Mouse (Mus musculus): ENCODE data around the gene Zfp689. TPM values are rescaled to one million over a fixed set of nuclear protein-coding genes. Genes with fewer than 3 reads are reported as not detected.
A peak's percentile ranks its signal among the peaks of the same experiment; 100 is the strongest.
"Not testable (repeated sequence)": the region's sequence is repeated elsewhere in the genome, so short reads cannot be mapped to it uniquely, and the experiment has no call there.

The Zfp689 gene
- polyA plus RNA-seq (2014; fragmentation: Nextera tagmentation; extraction: Ambion mirVana): 9.6 and 9.8 TPM in 2 replicates

GRCm38 (mm10) chr7:127448521-127449300 lies at the start of gene Zfp689:
TSS of gene Zfp689 (minus strand) at chr7:127449158.
- H3K9ac ChIP-seq: peak within 1 kb of the TSS; percentile 89
- no peaks in the 10 kb centered on the region for H3K9me3 ChIP-seq (ENCODE audit: low read depth, low read length)
- no peaks in the 10 kb centered on the region for H3K27me3 ChIP-seq (ENCODE audit: insufficient read depth, low read length)
- WGBS: under 1% methylated on average over 54 of the region's 54 CpGs
- H3K4me2 ChIP-seq: peak within 1 kb of the TSS; percentile 87
- peak; percentile 98 for DNase-seq
- ATAC-seq (ENCODE audit: insufficient read depth): peak; percentile 93
- H3K27ac ChIP-seq (ENCODE audit: low read depth): peak within 1 kb of the TSS; percentile 91
- peaks cover 14% of the 10 kb centered on the region; the same call in 1 of the 2 replicates for H3K4me1 ChIP-seq (ENCODE audit: insufficient read depth)
- H3K4me3 ChIP-seq (ENCODE audit: low read depth, low read length): peak within 1 kb of the TSS; percentile 85
- 0 out of 2 replicates have a peak, but pooled peaks have one; percentile 1 for TF ChIP-seq CTCF (IDR thresholded peaks at IDR 0.05; ENCODE audit: low read depth)
- H3K36me3 ChIP-seq (ENCODE audit: insufficient read depth): peaks cover 37% of the 10 kb centered on the region

GRCm38 (mm10) chr7:127498407-127498806 lies 49.4 kb upstream of the Zfp689 start:
- Histone ChIP-seq H3K27ac (ENCODE audit: low read depth) (no peak overlapping the region), H3K4me2 (no peak overlapping the region), H3K4me1 (ENCODE audit: insufficient read depth) (no peaks in the 10 kb centered on the region), H3K9me3 (ENCODE audit: low read depth, low read length) (no peaks in the 10 kb centered on the region), H3K9ac (no peak overlapping the region), H3K27me3 (ENCODE audit: insufficient read depth, low read length) (no peaks in the 10 kb centered on the region), H3K36me3 (ENCODE audit: insufficient read depth) (no peaks in the 10 kb centered on the region), H3K4me3 (ENCODE audit: low read depth, low read length) (no peak overlapping the region)
- peak; percentile 81 for DNase-seq
- ATAC-seq (ENCODE audit: insufficient read depth): peak; percentile 31
- WGBS: 45% methylated on average over 3 of the region's 3 CpGs
- TF ChIP-seq CTCF (IDR thresholded peaks at IDR 0.05; ENCODE audit: low read depth): peak; percentile 66

GRCm38 (mm10) chr7:127497382-127497781 lies 48.4 kb upstream of the Zfp689 start:
- Histone ChIP-seq H3K9me3 (ENCODE audit: low read depth, low read length) (no peaks in the 10 kb centered on the region), H3K4me2 (no peak overlapping the region), H3K36me3 (ENCODE audit: insufficient read depth) (0 out of 2 replicates have a peak, but pooled peaks cover 3% of the 10 kb centered on the region), H3K9ac (no peak overlapping the region), H3K4me1 (ENCODE audit: insufficient read depth) (no peaks in the 10 kb centered on the region), H3K27ac (ENCODE audit: low read depth) (no peak overlapping the region), H3K27me3 (ENCODE audit: insufficient read depth, low read length) (no peaks in the 10 kb centered on the region), H3K4me3 (ENCODE audit: low read depth, low read length) (no peak overlapping the region)
- TF ChIP-seq CTCF (IDR thresholded peaks at IDR 0.05; ENCODE audit: low read depth): no peak
- DNase-seq: no peak
- no peak for ATAC-seq (ENCODE audit: insufficient read depth)
- 68% methylated on average over 2 of the region's 2 CpGs for WGBS

- H3K4me1 ChIP-seq (ENCODE audit: insufficient read depth): no peaks in the 10 kb centered on the region
- H3K36me3 ChIP-seq (ENCODE audit: insufficient read depth): peaks cover 30% of the 10 kb centered on the region
- no peak for DNase-seq
- H3K27ac ChIP-seq (ENCODE audit: low read depth): no peak overlapping the region
- ATAC-seq (ENCODE audit: insufficient read depth): no peak
- H3K4me2 ChIP-seq: no peak overlapping the region
- H3K4me3 ChIP-seq (ENCODE audit: low read depth, low read length): no peak overlapping the region
- no peaks in the 10 kb centered on the region for H3K9me3 ChIP-seq (ENCODE audit: low read depth, low read length)
- TF ChIP-seq CTCF (IDR thresholded peaks at IDR 0.05; ENCODE audit: low read depth): no peak
- H3K9ac ChIP-seq: no peak overlapping the region
- H3K27me3 ChIP-seq (ENCODE audit: insufficient read depth, low read length): no peaks in the 10 kb centered on the region
Observed at GRCm38 (mm10) chr7:127494648-127495047, 45.7 kb upstream of the Zfp689 start.

- Histone ChIP-seq H3K9me3 (ENCODE audit: low read depth, low read length) (no peaks in the 10 kb centered on the region), H3K4me3 (ENCODE audit: low read depth, low read length) (no peak overlapping the region), H3K27me3 (ENCODE audit: insufficient read depth, low read length) (no peaks in the 10 kb centered on the region), H3K4me2 (no peak overlapping the region), H3K27ac (ENCODE audit: low read depth) (no peak overlapping the region), H3K4me1 (ENCODE audit: insufficient read depth) (no peaks in the 10 kb centered on the region), H3K9ac (no peak overlapping the region), H3K36me3 (ENCODE audit: insufficient read depth) (peaks cover 56% of the 10 kb centered on the region)
- no peak for ATAC-seq (ENCODE audit: insufficient read depth)
- no peak for DNase-seq
- no peak for TF ChIP-seq CTCF (IDR thresholded peaks at IDR 0.05; ENCODE audit: low read depth)
- WGBS: 71% methylated on average over 3 of the region's 3 CpGs
Observed at GRCm38 (mm10) chr7:127491846-127492245, 42.9 kb upstream of the Zfp689 start.

- Histone ChIP-seq H3K27ac (ENCODE audit: low read depth) (no peak overlapping the region), H3K4me3 (ENCODE audit: low read depth, low read length) (no peak overlapping the region), H3K4me2 (no peak overlapping the region), H3K27me3 (ENCODE audit: insufficient read depth, low read length) (no peaks in the 10 kb centered on the region), H3K4me1 (ENCODE audit: insufficient read depth) (no peaks in the 10 kb centered on the region), H3K9ac (no peak overlapping the region), H3K36me3 (ENCODE audit: insufficient read depth) (peaks cover 74% of the 10 kb centered on the region), H3K9me3 (ENCODE audit: low read depth, low read length) (no peaks in the 10 kb centered on the region)
- no peak for DNase-seq
- no peak for ATAC-seq (ENCODE audit: insufficient read depth)
- no peak for TF ChIP-seq CTCF (IDR thresholded peaks at IDR 0.05; ENCODE audit: low read depth)
- 88% methylated on average over 7 of the region's 7 CpGs for WGBS
Observed at GRCm38 (mm10) chr7:127489982-127490381, 41.0 kb upstream of the Zfp689 start.

GRCm38 (mm10) chr7:127488364-127488763 lies 39.4 kb upstream of the Zfp689 start:
- H3K27ac ChIP-seq (ENCODE audit: low read depth); H3K9me3 ChIP-seq (ENCODE audit: low read depth, low read length); H3K4me2 ChIP-seq; ATAC-seq (ENCODE audit: insufficient read depth); DNase-seq; H3K9ac ChIP-seq; H3K27me3 ChIP-seq (ENCODE audit: insufficient read depth, low read length); H3K4me1 ChIP-seq (ENCODE audit: insufficient read depth); H3K4me3 ChIP-seq (ENCODE audit: low read depth, low read length): not testable (repeated sequence)
- WGBS: 79% methylated on average over 4 of the region's 5 CpGs
- H3K36me3 ChIP-seq (ENCODE audit: insufficient read depth): peaks cover 91% of the 10 kb centered on the region

Measured in lung, embryonic 14.5 days (tissue).